Mouse (Mus musculus): Measurements from ENCODE around the gene Ifit3b.

DNA sequence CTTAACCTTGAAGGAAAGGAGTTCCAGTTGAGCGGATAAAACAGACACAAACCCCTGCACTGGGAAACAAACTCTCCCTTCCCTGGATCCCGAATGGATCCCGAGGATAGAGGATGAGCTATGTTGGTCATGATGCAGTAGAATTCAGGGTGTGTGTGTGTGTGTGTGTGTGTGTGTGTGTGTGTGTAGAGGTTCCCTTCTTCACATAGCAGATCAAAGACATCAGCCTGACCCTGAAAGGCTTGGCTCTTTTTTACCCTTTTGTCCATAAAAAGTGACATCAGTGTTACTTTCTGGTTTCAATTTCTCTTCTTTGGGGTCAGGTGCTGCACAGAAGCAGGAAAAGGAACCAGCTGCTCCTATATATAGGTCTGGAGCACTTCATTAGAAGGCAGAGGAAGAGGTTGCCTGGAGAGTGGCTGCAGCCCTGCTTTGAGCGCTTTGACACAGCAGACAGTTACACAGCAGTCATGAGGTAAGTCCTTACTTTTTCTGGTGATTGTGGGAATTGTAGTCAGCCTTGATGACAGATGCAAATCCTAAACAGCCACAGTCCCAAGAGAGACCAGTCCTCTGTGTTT is 37.8 kb upstream of the Ifit3b start:
- TF ChIP-seq NELFE (IDR thresholded peaks at IDR 0.05; ENCODE audit: low read depth, low read length) (no peak), CTCF (conservative IDR thresholded peaks at IDR 0.05 in 1 of 2, IDR thresholded peaks at IDR 0.05 in 1 of 2; ENCODE audit: low read depth in 2 of 2, low read length in 2 of 2) (no peak), EP300 (IDR thresholded peaks at IDR 0.05; ENCODE audit: low read length) (no peak)

Measured in CH12.LX (cell line).